Mouse (Mus musculus) C2C12 (cell line): Measurements from ENCODE around the gene Ago3.

Source experiments
- CTCF ChIP-seq: IDR thresholded peaks from one replicate; pipeline ENCODE4 v1.5.1; 2011; ENCODE audit not compliant: control insufficient read depth, insufficient read depth, insufficient read length
- MYOD1 ChIP-seq: IDR thresholded peaks from one replicate; pipeline ENCODE4 v1.6.1; 2011; ENCODE audit warnings: low read depth; ENCODE audit not compliant: control insufficient read depth, insufficient read length
- USF1 ChIP-seq: IDR thresholded peaks from one replicate; pipeline ENCODE4 v1.6.1; 2011; ENCODE audit warnings: low read depth, mild to moderate bottlenecking, control low read depth, moderate library complexity

DNA sequence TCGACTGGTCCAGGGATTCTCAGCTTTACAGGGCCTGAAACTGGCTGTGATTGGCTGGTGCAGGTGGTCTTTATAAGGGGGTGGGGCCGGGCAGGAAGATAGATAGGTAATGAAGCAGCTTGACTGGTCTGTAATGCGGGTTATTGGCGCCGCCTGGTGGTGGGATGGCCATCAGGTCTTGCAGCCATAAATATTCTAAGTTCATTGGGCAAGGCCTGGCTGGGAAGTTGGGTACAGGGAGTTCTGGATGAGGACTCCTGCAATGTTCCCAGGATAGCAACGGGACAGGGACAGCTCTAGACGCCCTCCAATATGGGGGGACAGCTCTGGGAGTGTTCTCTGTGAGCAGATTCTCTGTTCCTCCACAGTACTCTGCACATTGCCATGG, 119.4 kb downstream of the Ago3 start:
- TF ChIP-seq USF1 (no peak), CTCF (peak; percentile 76), MYOD1 (no peak)
